Mouse (Mus musculus): Measurements from ENCODE around the gene Slc11a2.
"Not testable (repeated sequence)": the region's sequence is repeated elsewhere in the genome, so short reads cannot be mapped to it uniquely, and the experiment has no call there.

Gene Slc11a2

GRCm38 (mm10) chr15:100352711-100353250 lies 72.1 kb downstream of the Slc11a2 start, which contains the start of the genes Methig1 and Mettl7a2:
Gene Methig1 (plus strand): TSS chr15:100353149.
Gene Mettl7a2 (plus strand): TSS chr15:100353200.
- no peak for DNase-seq (ENCODE audit: low spot score in 2 of 2)

GRCm38 (mm10) chr15:100351501-100352060 lies 73.3 kb downstream of the Slc11a2 start:
- no peak for DNase-seq (ENCODE audit: low spot score in 2 of 2)

GRCm38 (mm10) chr15:100349496-100349895 lies 75.4 kb downstream of the Slc11a2 start:
- no peak for DNase-seq (ENCODE audit: low spot score in 2 of 2)

GRCm38 (mm10) chr15:100346761-100347160 lies 78.1 kb downstream of the Slc11a2 start:
- no peak for DNase-seq (ENCODE audit: low spot score in 2 of 2)

DNA sequence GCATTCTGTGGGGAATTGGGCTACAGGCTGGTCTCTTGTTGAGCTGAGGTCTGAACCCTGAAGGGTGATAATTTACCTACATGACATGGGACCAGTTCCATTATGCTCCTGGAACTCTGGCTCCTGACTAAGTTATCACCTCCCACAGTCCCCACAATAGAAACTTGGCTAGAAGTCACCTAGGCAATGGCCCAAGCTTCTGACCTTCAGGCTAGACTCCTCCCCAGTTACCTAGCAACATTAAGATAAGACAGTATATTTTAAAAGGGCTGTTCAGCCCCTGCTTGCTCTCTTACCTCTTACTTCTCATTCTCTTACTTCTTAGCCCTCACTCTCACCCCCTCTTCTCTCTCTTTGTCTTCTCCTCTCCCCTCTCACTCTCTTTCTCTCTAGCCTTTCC lies 79.4 kb downstream of the Slc11a2 start:
- DNase-seq (ENCODE audit: low spot score in 2 of 2): no peak

GRCm38 (mm10) chr15:100341314-100341980 lies 83.4 kb downstream of the Slc11a2 start:
- DNase-seq (ENCODE audit: low spot score in 2 of 2): not testable (repeated sequence)

All from urinary bladder, postnatal 36 days (tissue).